Mouse (Mus musculus) bone marrow macrophage, adult 2 months (primary cell): Measurements from ENCODE around the gene Omt2a.

Experiments used
- CTCF ChIP-seq: IDR thresholded peaks from 2 replicates; pipeline ENCODE4 v1.5.1; 2012; ENCODE audit warnings: low read depth, mild to moderate bottlenecking, low read length, moderate library complexity
- POLR2A ChIP-seq: IDR thresholded peaks from 2 replicates; pipeline ENCODE4 v1.6.1; 2012; ENCODE audit warnings: mild to moderate bottlenecking, low read depth, low read length, borderline replicate concordance

GRCm38 (mm10) chr9:78314696-78315095 lies at the start of gene Omt2a:
- TF ChIP-seq CTCF (no peak), POLR2A (no peak)
